Mouse (Mus musculus): Measurements from ENCODE around the gene Pdia6.

DNA sequence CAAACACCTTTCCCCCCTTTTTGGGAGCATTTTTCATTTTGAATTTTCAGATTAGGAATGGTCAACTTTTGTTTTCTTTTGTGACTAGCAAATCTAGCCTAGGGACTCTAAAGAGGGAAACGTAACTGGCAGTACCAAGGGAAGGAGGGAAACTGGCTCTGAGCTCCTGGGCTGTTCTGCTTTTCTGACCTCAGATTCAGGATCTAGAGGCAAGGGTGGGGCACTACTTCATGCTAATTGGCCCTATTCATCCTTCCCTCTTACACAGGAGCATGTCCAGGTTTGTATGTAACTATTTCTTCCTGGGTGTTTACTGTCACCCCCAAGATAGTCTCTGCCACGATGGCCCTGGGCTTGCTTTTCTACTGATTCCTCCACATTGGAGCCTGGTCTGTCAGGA lies 30.6 kb downstream of the Pdia6 start:
- no peak for TF ChIP-seq POLR2A (IDR thresholded peaks at IDR 0.05; ENCODE audit: borderline replicate concordance, insufficient read depth, low read length)
- no peak for TF ChIP-seq CTCF (IDR thresholded peaks at IDR 0.05; ENCODE audit: borderline replicate concordance, insufficient read depth, low read depth, low read length)

Data from cerebellum, adult 2 months (tissue).